Mouse (Mus musculus) layer of hippocampus, postnatal 14 days (tissue): ENCODE data around the gene Tead3. TPM values are rescaled to one million over a fixed set of nuclear protein-coding genes. Genes with fewer than 3 reads are reported as not detected.
A peak's percentile ranks its signal among the peaks of the same experiment; 100 is the strongest.

Experiments used
- DNase-seq, 2 experiments: peaks; one replicate each; pipeline ENCODE4 v3.0.0; 2021 to 2022; ENCODE audit warnings: low spot score in 2 of 2, mixed read lengths in 1 of 2
- long read RNA-seq, 2 experiments: library from polyadenylated mRNA; stranded (forward); transcript quantifications; one replicate each; pipeline ENCODE4 v2.0.0; 2021
- total RNA-seq, 2 experiments: library from RNA; stranded (reverse); gene quantifications; 2 replicates each; pipeline ENCODE4 v1.2.3; 2021

The Tead3 gene
- 1 to 10 TPM; 5.1 to 5.7 TPM for total RNA-seq
- long read RNA-seq, experiment 1, partial matches to known transcripts, result 3 of 3 reads
- long read RNA-seq, experiment 1, other reads (novel, unspliced or antisense), result 0 of 3 reads
- long read RNA-seq, experiment 2, partial matches to known transcripts, result 1 of 1 reads
- long read RNA-seq, experiment 2, other reads (novel, unspliced or antisense), result 0 of 1 reads

DNA sequence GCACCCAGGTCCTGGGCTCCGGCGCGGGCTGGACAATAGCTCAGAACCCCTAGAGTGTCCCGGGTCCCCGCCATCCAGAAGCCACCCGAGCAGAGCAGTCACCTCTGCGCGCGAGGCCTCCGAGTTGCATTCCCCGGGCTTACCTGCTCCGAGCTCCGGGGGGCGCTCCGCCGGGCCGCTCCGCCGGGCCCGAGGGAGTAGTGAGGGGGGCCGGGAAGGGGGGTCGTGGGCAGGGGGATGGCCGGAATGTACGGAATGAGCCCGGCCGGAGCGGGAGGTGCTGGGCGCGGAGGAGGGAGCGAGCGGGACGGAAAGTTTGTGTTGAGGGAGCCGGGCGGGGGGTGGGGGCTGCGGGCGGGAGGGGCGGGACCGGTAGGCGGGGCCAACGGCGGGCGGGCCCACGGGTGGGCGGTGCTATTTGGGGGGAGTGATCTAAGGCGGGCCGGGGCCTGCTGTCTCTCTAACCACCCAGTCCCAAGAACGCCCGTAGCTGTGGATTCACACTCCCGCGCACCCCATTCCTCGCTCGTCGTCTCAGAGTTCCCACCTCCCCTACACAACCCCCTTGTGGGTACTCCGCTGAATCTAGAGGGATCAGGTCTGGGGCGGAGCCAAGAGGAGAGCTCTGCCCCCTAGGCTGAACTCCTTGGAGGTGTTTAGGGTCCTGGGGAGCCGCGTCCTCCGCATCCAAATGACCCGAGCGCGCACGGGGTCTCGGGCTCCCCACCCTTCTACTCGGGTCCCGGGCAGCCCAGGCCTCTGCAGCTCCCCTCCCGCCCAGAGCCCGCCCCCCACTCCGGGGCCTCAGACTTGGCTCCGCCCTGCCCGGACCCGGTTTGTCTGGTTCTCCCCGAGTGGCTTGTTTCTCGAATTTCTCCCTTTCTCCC is at the start of gene Tead3:
Gene Tead3, minus strand, starts transcription at position 352 of the 887 bp plus-strand sequence.
- peak; percentile 47 to 58 for DNase-seq

DNA sequence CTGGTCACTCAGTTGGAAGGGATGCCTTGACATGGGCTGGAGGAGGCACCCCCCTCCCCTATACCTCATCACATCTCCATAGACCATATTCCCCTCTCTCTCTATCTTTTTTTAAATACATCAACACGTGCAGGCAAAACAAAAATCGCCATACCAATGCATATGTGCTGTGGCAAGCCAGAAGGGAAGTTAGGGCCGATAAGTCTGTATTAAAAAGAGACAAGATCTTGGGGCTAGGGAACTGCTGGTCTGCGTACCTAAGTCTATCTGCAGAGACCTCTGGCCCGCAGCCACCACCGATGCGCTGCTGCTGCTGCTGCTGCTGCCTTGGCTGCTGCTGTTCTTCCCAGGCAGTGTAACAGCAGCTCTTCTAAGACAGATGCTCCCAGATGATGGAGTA is 44.4 kb upstream of the Tead3 start:
- DNase-seq, result no peak

DNA sequence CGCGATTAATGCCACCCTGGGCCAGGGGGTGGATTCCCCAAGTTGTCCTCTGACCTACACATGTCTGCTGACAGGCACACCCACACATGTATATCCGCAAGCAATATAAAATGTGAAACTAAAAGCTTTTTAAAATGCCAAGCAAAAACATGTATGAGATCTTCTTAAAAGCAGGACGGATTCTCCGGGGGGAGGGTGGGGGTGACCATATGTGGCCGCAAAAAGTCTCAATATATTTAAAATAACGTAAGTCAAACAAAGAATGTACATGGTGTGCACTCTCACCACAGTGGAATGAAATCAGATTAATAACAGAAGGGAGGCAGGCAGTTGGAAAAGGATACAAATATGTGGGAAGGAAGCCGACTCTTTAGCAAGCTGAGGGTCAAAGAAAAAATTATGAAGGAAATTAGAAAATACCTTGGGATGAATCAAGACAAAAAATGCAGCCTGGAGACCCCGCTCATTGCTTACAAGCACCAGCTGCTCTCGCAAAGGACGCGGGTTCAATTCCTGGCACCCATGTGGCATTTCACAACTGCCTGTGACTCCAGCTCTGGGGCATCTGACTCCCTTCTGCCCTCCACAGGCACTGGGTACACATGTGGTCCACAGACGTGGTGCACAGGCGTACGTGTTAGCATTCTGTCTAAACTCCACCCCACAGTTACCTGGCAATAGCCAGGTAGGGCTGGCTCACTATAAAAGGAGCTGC is 43.6 kb upstream of the Tead3 start:
- no peak for DNase-seq

DNA sequence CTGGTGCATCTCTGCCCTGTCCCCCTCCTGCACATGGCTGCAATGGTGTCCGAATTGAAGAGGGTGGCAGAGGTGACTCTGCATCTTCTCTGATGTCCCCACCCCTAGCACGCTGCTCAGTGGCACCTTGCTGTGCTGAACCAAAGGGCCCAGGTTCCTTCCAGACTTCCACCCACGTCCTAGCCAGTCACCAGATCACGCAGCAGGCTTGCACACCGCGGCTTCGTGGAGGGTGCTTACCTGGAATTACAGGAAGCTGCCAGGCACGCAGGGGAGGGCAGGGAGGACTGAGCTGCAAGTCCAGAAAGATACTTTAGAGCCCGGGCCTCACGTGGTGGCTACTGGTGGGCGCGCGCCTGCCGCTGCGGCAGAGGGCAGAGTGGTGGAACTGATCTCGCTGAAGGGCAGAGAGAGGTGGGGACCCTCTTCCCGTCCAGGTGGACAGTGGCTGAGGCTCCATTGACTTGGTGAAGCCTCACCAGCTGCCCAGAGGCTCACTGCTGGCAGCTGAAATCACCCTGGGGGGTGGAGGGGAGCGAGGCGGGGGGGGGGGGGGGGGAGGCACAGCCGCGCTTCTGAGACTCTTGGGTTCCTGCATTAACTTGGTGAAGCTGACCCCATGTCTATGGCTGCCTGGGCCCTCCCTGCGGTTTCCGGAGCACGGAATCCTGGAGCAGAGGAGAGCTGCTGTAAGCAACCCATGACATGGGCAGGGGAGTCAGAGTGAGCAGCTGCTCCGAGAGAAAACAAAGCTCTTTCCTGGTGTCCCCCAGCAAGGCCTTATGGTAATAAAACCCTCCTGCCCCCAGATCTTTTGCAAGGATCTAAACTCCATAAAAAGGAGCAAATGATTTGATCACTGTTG is 41.2 kb upstream of the Tead3 start:
- DNase-seq, result no peak

DNA sequence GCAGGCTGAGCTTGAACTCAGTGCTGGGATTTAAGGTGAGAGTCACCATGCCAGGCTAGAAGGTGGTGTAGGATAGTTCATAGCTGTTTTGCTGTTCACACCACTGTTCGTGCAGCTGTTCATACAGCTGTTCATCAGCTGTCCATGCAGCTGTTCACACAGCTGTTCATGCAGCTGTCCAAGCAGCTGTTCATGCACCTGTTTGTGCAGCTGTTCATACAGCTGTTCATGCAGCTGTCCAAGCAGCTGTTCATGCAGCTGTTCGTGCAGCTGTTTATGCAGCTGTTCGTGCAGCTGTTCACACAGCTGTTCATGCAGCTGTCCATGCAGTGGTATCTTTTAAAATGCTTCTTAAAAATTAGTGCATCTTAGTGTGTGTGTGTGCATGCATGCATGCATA is 37.9 kb upstream of the Tead3 start:
- DNase-seq, result no peak

DNA sequence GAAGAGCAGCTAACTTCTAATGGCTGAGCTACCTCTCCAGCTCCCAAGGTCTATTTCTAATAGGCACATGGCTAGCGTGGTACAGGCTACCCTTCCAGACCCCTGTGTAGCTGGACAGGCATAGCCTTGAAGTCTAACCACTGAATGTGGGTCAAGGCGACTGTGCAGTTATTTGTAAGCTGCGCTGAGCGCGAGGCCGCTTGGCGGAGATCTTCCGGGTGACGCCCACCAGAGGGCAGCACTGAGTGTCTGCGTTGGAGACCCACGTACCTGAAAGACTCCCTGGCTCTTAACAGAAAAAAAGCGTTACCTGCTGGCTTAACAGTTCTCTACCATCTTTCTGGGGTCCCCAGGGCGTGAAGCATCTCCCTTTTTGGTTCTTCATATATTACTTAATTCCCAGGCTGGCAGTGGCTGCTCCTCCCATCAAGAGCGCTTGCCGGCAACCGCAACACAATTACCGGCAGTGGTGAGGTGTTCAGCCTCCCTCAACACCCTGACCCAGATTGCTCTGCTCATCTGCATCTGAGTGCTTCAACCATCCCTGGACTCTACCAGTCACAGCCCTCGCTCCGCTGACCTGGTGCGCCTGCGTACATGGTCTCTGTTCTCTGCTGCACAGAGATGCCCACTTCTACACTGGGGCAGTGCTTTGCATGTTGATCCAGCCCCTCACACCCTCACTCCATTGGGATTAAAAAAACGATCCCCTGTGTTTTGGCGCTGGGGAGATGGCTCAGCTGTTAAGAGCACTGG is 35.7 kb upstream of the Tead3 start:
- DNase-seq, result peak; percentile 79 to 80

DNA sequence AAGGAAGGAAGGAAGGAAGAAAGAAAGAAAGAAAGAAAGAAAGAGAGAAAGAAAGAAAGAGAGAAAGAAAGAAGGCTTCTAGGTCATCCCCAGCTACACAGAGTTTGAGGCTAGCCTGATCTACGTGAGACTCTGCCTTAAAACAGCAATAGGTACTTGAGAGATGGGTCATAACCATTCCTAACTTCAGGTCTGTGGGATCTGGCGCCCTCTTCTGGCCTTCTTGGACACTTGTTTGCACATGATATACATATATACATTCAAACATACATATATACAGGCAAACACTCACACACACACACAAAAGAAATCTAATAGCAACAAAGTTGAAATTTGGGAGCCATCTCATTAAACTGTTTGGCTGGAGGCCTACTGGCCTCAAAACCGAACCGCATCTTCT is 33.7 kb upstream of the Tead3 start:
- no peak for DNase-seq

DNA sequence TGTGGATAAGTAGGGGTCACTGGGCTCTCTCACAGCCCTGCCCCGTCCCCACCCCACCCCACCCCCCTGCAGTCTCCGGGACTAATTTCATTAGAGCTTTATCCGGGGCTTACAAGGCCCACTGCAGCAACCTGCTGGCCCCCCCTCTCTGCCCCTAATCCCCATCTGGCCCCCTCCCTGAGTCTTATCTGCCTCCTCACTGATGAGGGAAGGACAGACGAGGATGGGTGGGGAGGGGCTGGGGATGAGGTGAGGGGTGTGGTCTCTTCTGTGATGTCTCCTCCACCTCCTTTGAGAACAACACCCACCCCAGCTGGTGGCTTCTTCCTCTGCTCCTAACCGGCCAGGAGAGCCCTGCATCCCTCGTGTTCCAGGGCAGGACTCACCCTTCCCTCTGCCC is 29.6 kb upstream of the Tead3 start:
- DNase-seq, result no peak

DNA sequence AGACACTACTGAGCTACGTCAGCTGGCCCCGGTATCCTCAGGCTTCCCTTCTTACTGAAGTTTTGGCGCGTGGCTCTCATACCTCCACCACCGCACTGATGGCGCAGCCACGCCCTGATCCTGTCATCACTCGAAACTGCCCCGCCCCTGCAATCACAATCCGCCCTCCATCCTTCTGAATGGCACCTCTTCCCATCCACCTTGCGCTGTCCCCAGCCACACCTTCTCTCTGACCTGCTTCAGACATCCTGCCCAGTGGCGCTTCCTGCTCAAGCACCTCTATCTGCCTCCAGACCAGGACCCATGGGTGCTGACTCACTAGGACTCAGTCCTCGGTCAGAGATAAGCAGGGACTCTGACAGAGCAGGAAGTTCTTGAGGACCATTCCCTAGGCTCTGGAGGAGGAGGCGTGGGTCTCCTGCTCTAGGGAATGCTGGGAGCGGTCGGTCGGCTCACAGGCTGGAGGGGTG is 25.0 kb upstream of the Tead3 start:
- no peak for DNase-seq

DNA sequence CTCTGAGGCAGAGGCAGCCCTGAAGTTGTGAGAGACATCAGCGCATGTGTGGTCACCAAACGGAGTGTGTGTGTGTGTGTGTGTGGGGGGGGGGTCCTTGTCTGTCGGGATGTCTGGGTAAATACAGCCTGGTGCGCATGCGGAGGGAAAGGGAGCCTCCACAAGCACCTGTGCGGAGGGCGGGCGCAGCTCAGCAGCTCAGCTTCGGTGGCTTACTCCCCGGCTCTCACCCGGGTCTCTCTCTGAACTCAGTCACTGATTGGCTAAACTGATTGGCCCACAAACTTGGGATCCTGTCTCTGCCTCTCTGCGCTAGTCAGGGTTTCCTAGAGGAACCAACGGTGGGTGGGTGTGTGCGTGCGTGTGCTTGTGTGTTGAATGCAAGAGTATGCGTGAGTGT is 23.9 kb upstream of the Tead3 start:
- no peak for DNase-seq

DNA sequence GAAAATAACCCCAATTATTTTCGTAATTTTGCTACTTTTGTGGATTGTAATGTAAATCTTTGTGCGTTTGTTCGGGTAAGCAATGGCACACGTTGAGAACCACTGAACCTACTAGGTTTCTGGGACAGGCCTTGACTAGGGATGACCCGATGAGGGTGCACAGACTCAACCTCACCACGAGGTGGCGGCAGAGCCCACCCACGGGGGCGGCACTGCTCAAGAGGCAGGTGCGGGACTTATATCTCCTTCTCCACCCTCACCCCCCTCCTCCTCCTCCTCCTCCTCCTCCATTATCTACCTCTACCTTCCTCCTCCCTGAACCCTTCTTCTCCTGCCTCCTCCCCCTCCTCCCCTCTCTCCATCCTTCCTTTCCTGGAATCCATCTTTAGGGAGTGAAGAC is 23.2 kb upstream of the Tead3 start:
- DNase-seq, result peak in 1 of 2 experiments; percentile 32

DNA sequence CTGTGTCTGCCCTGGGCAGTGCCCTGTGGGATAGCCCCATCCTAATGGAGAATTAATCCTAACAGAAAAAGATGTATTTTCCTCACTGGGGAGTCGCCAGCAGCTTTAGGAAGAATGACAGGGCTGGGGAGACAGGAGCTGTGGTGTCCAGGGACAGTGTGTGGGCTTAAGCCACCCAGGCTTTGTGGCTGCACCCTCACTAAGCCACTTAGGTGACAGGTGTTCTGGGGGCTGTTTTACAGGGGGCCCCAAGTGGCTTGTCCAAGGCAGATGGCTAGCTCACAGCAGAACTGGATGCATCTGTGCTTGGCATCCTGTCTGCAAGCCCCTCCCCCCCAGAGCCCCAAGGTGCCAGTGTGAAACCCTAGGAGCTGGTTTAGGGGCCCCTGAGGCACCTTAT is 21.3 kb upstream of the Tead3 start:
- no peak for DNase-seq

DNA sequence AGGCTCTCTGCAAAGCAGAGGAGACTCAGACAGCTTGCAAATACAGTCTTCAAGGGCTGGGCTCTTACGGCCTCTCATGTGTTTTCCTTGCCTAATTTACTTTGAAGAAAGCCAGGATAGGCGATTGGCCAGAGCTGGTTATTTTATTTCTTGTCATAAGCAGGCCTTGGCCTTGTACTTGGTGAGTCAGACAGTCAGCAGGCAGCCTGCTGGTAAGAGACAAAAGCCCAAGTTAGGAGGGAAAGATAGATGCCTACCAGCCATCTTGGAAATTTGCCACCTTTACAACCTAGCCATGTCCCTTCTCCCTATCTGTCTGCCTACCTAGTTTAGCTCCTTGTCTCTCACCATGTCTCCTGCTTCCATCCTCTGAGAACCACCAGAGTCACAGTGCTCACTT is 20.7 kb upstream of the Tead3 start:
- no peak for DNase-seq

DNA sequence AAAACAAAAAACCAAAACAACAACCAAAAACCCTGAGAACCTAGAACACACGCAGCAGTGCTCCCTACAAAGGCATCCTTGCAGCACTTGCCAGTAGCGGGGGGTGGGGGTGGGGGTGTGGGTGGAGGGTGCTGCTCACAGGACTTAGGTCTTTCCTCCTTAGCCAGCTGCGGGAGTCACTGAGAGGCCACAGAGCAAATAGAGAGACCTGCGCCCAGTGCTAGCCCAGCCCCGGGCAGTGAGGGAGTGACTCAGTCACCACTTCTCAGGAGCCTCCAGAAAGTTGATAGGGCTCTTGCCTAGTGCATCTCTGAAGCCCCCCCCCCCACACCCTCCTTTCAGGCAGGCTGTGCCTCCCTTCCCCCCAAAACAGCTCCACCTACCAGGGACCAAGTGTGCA is 18.4 kb upstream of the Tead3 start:
- DNase-seq, result no peak

DNA sequence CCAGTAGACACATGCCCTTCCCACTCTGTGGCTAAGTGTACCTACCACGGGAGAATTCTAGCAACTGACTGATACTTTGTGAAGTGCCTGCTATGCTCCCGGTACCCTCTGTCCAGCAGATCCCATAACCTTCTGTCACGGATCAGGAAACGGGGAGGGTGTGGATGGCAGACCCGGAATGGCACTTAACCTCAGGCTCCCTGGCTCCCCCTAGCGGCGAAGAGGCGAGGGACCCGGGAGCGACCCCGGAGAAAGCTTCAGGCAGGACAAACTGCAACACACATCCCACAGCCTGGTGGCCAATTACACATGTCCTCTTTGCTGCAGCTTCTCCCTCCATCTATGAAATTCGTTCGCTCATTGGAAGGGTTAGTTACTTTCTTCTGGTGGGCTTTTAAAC is 17.8 kb upstream of the Tead3 start:
- DNase-seq, result peak; percentile 52 to 59

DNA sequence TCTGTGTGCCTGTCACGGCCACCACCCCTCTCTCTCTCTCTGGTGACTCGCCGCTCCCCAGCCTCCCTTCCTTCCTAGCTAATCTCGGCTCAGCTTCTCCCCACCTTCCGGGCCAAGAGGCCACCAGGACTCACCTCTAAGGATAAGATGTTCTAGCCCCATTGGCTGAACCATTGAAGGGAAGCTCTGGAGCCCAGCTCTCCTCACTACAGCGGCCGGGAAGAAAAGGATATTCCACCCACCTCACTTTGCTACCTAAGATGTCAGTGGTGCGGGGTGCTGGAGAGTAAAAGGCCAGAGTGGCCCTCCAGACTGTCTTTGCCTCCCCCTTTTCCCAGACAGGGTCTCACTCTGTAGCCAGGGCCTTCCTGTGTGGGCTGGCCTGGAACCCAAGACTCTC is 14.5 kb upstream of the Tead3 start, which contains the start of gene Tulp1:
Gene Tulp1, minus strand, starts transcription at position 101 of the 400 bp plus-strand sequence.
- DNase-seq, result no peak

DNA sequence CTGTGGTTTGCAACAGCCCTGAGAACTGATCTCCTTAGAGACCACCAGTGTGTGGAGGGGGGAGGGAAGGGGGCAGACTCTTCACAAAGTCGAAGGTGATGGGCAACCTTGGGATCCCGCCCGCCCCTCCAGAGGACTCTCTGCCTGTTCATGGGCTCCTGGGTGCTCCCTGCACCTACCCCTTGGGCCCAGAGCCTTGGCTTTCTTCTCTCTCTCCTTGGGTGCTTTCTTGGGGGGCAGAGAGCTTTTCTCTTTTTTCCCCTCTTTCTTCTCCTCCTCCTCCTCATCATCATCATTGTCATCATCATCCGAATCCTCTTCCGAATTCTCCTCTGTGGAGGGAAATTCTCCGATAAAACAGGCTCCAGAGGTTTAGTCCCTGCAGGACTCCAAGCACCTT is 12.9 kb upstream of the Tead3 start:
- no peak for DNase-seq

DNA sequence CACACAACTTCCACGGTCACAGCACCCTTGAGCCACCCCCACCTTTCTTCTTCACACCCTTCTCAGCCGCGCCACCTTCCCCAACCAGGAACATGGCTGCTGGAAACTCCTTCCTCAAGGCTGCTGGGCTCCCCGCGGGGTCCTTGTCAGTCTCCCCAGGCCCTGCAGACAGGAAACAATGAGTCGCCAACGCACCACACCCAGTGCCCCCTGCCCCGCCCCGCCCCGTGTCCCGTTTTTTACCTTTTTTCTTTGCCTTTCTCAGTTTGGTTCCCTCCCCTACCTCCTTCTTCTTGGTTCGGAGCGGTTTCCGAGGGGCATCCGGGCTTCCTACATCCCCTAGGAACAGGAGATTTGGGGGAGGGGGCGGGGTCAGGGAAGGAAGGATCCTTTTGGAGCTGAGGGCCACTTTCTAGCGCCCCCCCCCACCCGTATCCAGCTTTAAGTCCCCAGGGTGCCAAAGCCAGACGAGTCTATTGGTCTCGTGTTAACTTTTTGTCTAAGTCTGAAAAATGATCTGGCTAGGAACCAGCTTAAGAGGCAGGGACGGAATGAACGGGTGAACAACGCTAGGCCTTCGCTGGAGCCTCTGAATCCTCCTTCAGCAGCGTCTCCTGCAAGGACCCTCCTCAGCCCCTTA is 12.2 kb upstream of the Tead3 start:
- DNase-seq, result no peak

DNA sequence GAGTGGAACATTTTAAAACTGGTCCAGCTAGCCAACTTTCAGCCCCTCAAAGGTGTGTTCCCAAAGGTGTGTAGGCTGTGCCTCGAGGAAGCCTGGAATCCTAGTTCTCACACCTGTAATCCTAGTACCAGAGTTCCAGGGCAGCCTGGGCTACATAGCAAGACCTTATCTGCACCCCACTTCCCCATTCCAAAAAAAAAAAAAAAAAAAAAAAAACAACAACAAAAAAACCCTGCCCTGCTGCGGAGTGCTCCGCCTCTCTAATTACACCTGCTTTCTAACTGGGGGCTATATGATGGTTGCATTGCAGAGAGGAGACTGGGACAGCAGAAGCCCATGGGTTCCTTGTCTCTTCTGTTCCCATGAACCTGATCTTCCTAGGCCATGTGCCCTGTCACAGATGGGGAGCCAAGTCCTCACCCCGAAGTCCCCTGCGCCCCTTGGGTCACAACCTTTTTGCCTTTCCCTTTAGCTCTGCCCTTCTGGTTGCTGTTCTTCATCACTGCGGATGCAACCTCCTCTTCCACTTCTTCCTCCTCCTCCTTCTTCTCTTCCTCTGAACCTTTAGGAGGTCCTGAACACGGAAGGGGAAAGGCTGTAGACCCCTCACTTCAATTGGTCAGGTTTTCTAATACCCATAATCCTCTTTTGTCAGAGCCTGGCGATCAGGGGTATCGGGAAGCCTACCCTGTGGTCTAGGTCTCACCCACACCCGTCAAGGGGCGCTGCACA is 11.5 kb upstream of the Tead3 start:
- DNase-seq, result no peak
